Mouse (Mus musculus) leukemia stem cell, adult 10-12 weeks (primary cell): ENCODE results near the gene Olfr1461. TPM values are rescaled to one million over a fixed set of nuclear protein-coding genes. Genes with fewer than 3 reads are reported as not detected.

Experiments used
- polyA plus RNA-seq: library from polyadenylated mRNA; stranded (reverse); fragments of >175 nt; gene quantifications from 2 replicates; pipeline ENCODE4 v1.2.3, GENCODE M21; 2012; ENCODE audit warnings: low replicate concordance

Olfr1461 gene
- polyA plus RNA-seq: not detected in 2 replicates

GRCm38 (mm10) chr19:13162700-13163099 lies at the start of gene Olfr1461:
TSS of gene Olfr1461 (plus strand) at chr19:13163000.

GRCm38 (mm10) chr19:13149449-13149848 lies 13.4 kb upstream of the Olfr1461 start, which contains the start of gene Olfr1459:
TSS of gene Olfr1459 (minus strand) at chr19:13149549.

GRCm38 (mm10) chr19:13185434-13185833 lies 22.6 kb downstream of the Olfr1461 start, which contains the start of gene Olfr1462:
TSS of gene Olfr1462 (plus strand) at chr19:13185734.

Other genes with a start within 250 kb of the Olfr1461 start
- not detected in 2 replicates for gene Olfr1448, start 238.6 kb upstream of the Olfr1461 start, polyA plus RNA-seq
- gene Olfr1449, start 232.2 kb upstream of the Olfr1461 start, polyA plus RNA-seq: not detected in 2 replicates
- not detected in 2 replicates for gene Olfr1450, start 212.7 kb upstream of the Olfr1461 start, polyA plus RNA-seq
- gene Olfr1451, start 168.0 kb upstream of the Olfr1461 start, polyA plus RNA-seq: not detected in 2 replicates
- gene Olfr1453, start 134.7 kb upstream of the Olfr1461 start, polyA plus RNA-seq: not detected in 2 replicates
- gene Olfr1454, start 102.4 kb upstream of the Olfr1461 start, polyA plus RNA-seq: not detected in 2 replicates
- gene Olfr1457, start 65.1 kb upstream of the Olfr1461 start, polyA plus RNA-seq: not detected in 2 replicates
- gene Olfr1458, start 56.2 kb upstream of the Olfr1461 start, polyA plus RNA-seq: not detected in 2 replicates
- not detected in 2 replicates for gene Olfr1459, start 13.5 kb upstream of the Olfr1461 start, polyA plus RNA-seq
- gene Olfr1462, start 22.7 kb downstream of the Olfr1461 start, polyA plus RNA-seq: not detected in 2 replicates
- gene Olfr1463, start 68.3 kb downstream of the Olfr1461 start, polyA plus RNA-seq: not detected in 2 replicates
- gene Olfr1465, start 152.5 kb downstream of the Olfr1461 start, polyA plus RNA-seq: not detected in 2 replicates
- not detected in 2 replicates for gene Olfr1466, start 175.9 kb downstream of the Olfr1461 start, polyA plus RNA-seq
- 0.19 TPM in 1 of 2 replicates, not detected in the other for gene Olfr1467, start 199.2 kb downstream of the Olfr1461 start, polyA plus RNA-seq
- gene Olfr1469, start 244.8 kb downstream of the Olfr1461 start, polyA plus RNA-seq: not detected in 2 replicates